Mouse (Mus musculus): ENCODE results near the gene Gipc2. TPM values are rescaled to one million over a fixed set of nuclear protein-coding genes. Genes with fewer than 3 reads are reported as not detected.

Gene Gipc2
- polyA plus RNA-seq, 1 experiment from 2014 or later = 2.6 TPM

- WGBS = 96% methylated on average over 3 of the region's 3 CpGs
- H3K9me3 ChIP-seq = no peaks in the 10 kb centered on the region
- no peak for DNase-seq (ENCODE audit: low spot score)
- peaks cover 11% of the 10 kb centered on the region for H3K4me1 ChIP-seq (replicated peaks)
- no peak overlapping the region for H3K27ac ChIP-seq
- H3K4me3 ChIP-seq = no peak overlapping the region
- no peaks in the 10 kb centered on the region for H3K27me3 ChIP-seq (ENCODE audit: insufficient read depth, poor library complexity, severe bottlenecking)
- H3K36me3 ChIP-seq = no peaks in the 10 kb centered on the region
Measured at GRCm38 (mm10) chr3:152117941-152118340, 48.1 kb downstream of the Gipc2 start.

GRCm38 (mm10) chr3:152116140-152116539 is 49.9 kb downstream of the Gipc2 start:
- WGBS = 87% methylated on average over 3 of the region's 3 CpGs
- DNase-seq (ENCODE audit: low spot score) = no peak
- H3K4me3 ChIP-seq = no peak overlapping the region
- peaks cover 15% of the 10 kb centered on the region for H3K4me1 ChIP-seq (replicated peaks)
- H3K9me3 ChIP-seq = no peaks in the 10 kb centered on the region
- no peaks in the 10 kb centered on the region for H3K36me3 ChIP-seq
- no peaks in the 10 kb centered on the region for H3K27me3 ChIP-seq (ENCODE audit: insufficient read depth, poor library complexity, severe bottlenecking)
- H3K27ac ChIP-seq = no peak overlapping the region

GRCm38 (mm10) chr3:152114786-152115185 is 51.2 kb downstream of the Gipc2 start:
- no peaks in the 10 kb centered on the region for H3K27me3 ChIP-seq (ENCODE audit: insufficient read depth, poor library complexity, severe bottlenecking)
- 69% methylated on average over 10 of the region's 10 CpGs for WGBS
- peak; percentile 29 for DNase-seq (ENCODE audit: low spot score)
- no peak overlapping the region for H3K4me3 ChIP-seq
- H3K27ac ChIP-seq = no peak overlapping the region
- H3K4me1 ChIP-seq (replicated peaks) = peaks cover 18% of the 10 kb centered on the region
- H3K9me3 ChIP-seq = no peaks in the 10 kb centered on the region
- no peaks in the 10 kb centered on the region for H3K36me3 ChIP-seq

- Histone ChIP-seq H3K4me1 (replicated peaks) (peaks cover 20% of the 10 kb centered on the region), H3K27me3 (ENCODE audit: insufficient read depth, poor library complexity, severe bottlenecking) (no peaks in the 10 kb centered on the region), H3K4me3 (no peak overlapping the region), H3K27ac (no peak overlapping the region), H3K36me3 (no peaks in the 10 kb centered on the region), H3K9me3 (no peaks in the 10 kb centered on the region)
- 73% methylated on average over 4 of the region's 4 CpGs for WGBS
- DNase-seq (ENCODE audit: low spot score) = no peak
Measured at GRCm38 (mm10) chr3:152114222-152114621, 51.8 kb downstream of the Gipc2 start.

GRCm38 (mm10) chr3:152113496-152113895 is 52.5 kb downstream of the Gipc2 start:
- Histone ChIP-seq H3K27ac (no peak overlapping the region), H3K27me3 (ENCODE audit: insufficient read depth, poor library complexity, severe bottlenecking) (no peaks in the 10 kb centered on the region), H3K4me3 (no peak overlapping the region), H3K36me3 (no peaks in the 10 kb centered on the region), H3K9me3 (no peaks in the 10 kb centered on the region), H3K4me1 (replicated peaks) (peaks cover 24% of the 10 kb centered on the region)
- WGBS = 81% methylated on average over 7 of the region's 7 CpGs
- no peak for DNase-seq (ENCODE audit: low spot score)

GRCm38 (mm10) chr3:152112664-152113063 is 53.4 kb downstream of the Gipc2 start:
- Histone ChIP-seq H3K4me1 (replicated peaks) (peaks cover 25% of the 10 kb centered on the region), H3K27me3 (ENCODE audit: insufficient read depth, poor library complexity, severe bottlenecking) (peaks cover 7% of the 10 kb centered on the region; the same call in 1 of the 2 replicates), H3K27ac (no peak overlapping the region), H3K9me3 (no peaks in the 10 kb centered on the region), H3K36me3 (no peaks in the 10 kb centered on the region), H3K4me3 (no peak overlapping the region)
- no peak for DNase-seq (ENCODE audit: low spot score)
- 88% methylated on average over 8 of the region's 8 CpGs for WGBS

- H3K9me3 ChIP-seq = no peaks in the 10 kb centered on the region
- no peak overlapping the region for H3K4me3 ChIP-seq
- DNase-seq (ENCODE audit: low spot score) = no peak
- peaks cover 37% of the 10 kb centered on the region for H3K4me1 ChIP-seq (replicated peaks)
- H3K27ac ChIP-seq = no peak overlapping the region
- peaks cover 15% of the 10 kb centered on the region for H3K27me3 ChIP-seq (ENCODE audit: insufficient read depth, poor library complexity, severe bottlenecking)
- H3K36me3 ChIP-seq = no peaks in the 10 kb centered on the region
- 81% methylated on average over 4 of the region's 4 CpGs for WGBS
Measured at GRCm38 (mm10) chr3:152111482-152111881, 54.5 kb downstream of the Gipc2 start.

GRCm38 (mm10) chr3:152111081-152111480 is 54.9 kb downstream of the Gipc2 start:
- WGBS = 22% methylated on average over 9 of the region's 9 CpGs
- Histone ChIP-seq H3K4me3 (no peak overlapping the region), H3K4me1 (replicated peaks) (peaks cover 41% of the 10 kb centered on the region)

GRCm38 (mm10) chr3:152109260-152109587 is 56.8 kb downstream of the Gipc2 start:
- Histone ChIP-seq H3K4me1 (replicated peaks) (peaks cover 45% of the 10 kb centered on the region), H3K27ac (no peak overlapping the region), H3K27me3 (ENCODE audit: insufficient read depth, poor library complexity, severe bottlenecking) (peaks cover 35% of the 10 kb centered on the region), H3K9me3 (0 out of 2 replicates have a peak, but pooled peaks cover 5% of the 10 kb centered on the region), H3K36me3 (no peaks in the 10 kb centered on the region), H3K4me3 (no peak overlapping the region)
- DNase-seq (ENCODE audit: low spot score) = no peak
- 42% methylated on average over 7 of the region's 7 CpGs for WGBS

More at GRCm38 (mm10) chr3:152111081-152111480, 54.9 kb downstream of the Gipc2 start:
- no peaks in the 10 kb centered on the region for H3K9me3 ChIP-seq
- no peaks in the 10 kb centered on the region for H3K36me3 ChIP-seq
- no peak overlapping the region for H3K27ac ChIP-seq
- peak; percentile 70 for DNase-seq (ENCODE audit: low spot score)
- H3K27me3 ChIP-seq (ENCODE audit: insufficient read depth, poor library complexity, severe bottlenecking) = peaks cover 19% of the 10 kb centered on the region

- Histone ChIP-seq H3K27ac (no peak overlapping the region), H3K27me3 (ENCODE audit: insufficient read depth, poor library complexity, severe bottlenecking) (peaks cover 35% of the 10 kb centered on the region), H3K4me3 (no peak overlapping the region), H3K9me3 (0 out of 2 replicates have a peak, but pooled peaks cover 5% of the 10 kb centered on the region), H3K4me1 (replicated peaks) (peaks cover 43% of the 10 kb centered on the region), H3K36me3 (no peaks in the 10 kb centered on the region)
- 19% methylated on average over 3 of the region's 3 CpGs for WGBS
- DNase-seq (ENCODE audit: low spot score) = no peak
Measured at GRCm38 (mm10) chr3:152108560-152109259, 57.3 kb downstream of the Gipc2 start.

- H3K27me3 ChIP-seq (ENCODE audit: insufficient read depth, poor library complexity, severe bottlenecking) = peaks cover 35% of the 10 kb centered on the region
- H3K4me1 ChIP-seq (replicated peaks) = peaks cover 41% of the 10 kb centered on the region
- H3K27ac ChIP-seq = no peak overlapping the region
- no peak overlapping the region for H3K4me3 ChIP-seq
- 61% methylated on average over 5 of the region's 5 CpGs for WGBS
- H3K36me3 ChIP-seq = no peaks in the 10 kb centered on the region
- DNase-seq (ENCODE audit: low spot score) = no peak
- 0 out of 2 replicates have a peak, but pooled peaks cover 5% of the 10 kb centered on the region for H3K9me3 ChIP-seq
Measured at GRCm38 (mm10) chr3:152108003-152108395, 58.0 kb downstream of the Gipc2 start.

- Histone ChIP-seq H3K27me3 (ENCODE audit: insufficient read depth, poor library complexity, severe bottlenecking) (peaks cover 35% of the 10 kb centered on the region), H3K9me3 (0 out of 2 replicates have a peak, but pooled peaks cover 5% of the 10 kb centered on the region), H3K36me3 (no peaks in the 10 kb centered on the region), H3K4me1 (replicated peaks) (peaks cover 41% of the 10 kb centered on the region), H3K27ac (no peak overlapping the region), H3K4me3 (peak overlapping the region; percentile 53)
- 30% methylated on average over 30 of the region's 30 CpGs for WGBS
- DNase-seq (ENCODE audit: low spot score) = peak; percentile 55
Measured at GRCm38 (mm10) chr3:152107149-152108002, 58.7 kb downstream of the Gipc2 start.

All from hindbrain, embryonic 10.5 days (tissue).